In the genomic region with DNA sequence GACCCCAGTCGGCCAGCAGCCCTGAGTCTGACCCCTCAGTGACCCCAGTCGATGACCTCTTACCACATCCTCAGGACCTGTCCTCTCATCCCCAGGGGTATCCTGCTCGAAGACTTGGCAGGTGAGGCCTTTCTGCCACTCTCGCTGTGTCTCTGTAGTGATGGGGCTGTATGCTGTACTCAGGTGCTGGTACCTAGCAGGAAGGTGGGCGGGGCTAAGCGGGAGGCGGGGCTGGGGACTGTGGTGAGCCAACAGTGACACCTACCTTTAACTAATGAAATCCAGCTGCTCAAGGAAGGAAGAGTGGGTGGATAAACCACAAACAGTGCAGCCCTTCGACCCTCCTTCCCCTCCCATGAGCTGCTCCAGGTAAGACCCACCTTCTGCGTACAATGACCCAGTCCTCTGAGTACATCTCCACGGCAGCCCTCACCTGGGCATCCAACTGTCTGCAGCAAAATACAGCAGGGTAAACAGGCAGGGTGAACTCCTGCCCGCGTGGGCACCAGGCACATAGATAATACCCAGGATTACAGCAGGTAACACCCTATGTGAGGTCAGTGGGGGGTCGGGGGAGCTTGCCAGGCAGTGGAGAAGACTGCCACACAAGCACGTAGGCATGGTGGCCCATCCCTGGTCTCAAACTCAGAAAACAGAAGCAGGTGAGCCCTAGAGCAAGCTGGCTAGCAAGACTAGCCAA, we compare ENCODE assay signal across 13 mouse cellular contexts. TPM values are rescaled to one million over a fixed set of nuclear protein-coding genes. Genes with fewer than 3 reads are reported as not detected.
DNase-seq lines count a peak whose midpoint lies in the region; ATAC-seq and TF ChIP-seq lines count a peak whose summit lies in the region.
"Had no signal": no experiment of that assay in that cellular context is flagged by ENCODE, and none has a peak within 500 bp of the region (broad histone marks: within the 10 kb centered on the region; RNA-seq: fewer than 3 reads in every experiment).

No protein-coding gene starts in this region.

- no peaks in the 10 kb centered on the region for H3K79me2 ChIP-seq in liver, adult 2 months (ENCODE audit: control insufficient read depth, insufficient read depth, low read length)

- no peak overlapping the region for H3K9ac ChIP-seq in heart, embryonic 16.5 days (ENCODE audit: low read length)
- no peak overlapping the region for H3K9ac ChIP-seq in liver, adult 2 months (ENCODE audit: low read depth, low read length)

- H3K36me3 ChIP-seq in heart, embryonic 16.5 days (ENCODE audit: control insufficient read depth, insufficient read depth): no peaks in the 10 kb centered on the region; the same call in 1 of the 2 replicates
- no peaks in the 10 kb centered on the region for H3K36me3 ChIP-seq in liver, adult 2 months (ENCODE audit: control insufficient read depth, insufficient read depth, low read length)

- no peaks in the 10 kb centered on the region for H3K9me3 ChIP-seq in heart, embryonic 16.5 days (replicated peaks; ENCODE audit: control insufficient read depth, low read length)
- H3K9me3 ChIP-seq: megakaryocyte, embryonic 14.5 days had no signal

- no peak for TF ChIP-seq POLR2A in liver, adult 2 months (IDR thresholded peaks at IDR 0.05; ENCODE audit: extremely low read depth, insufficient read depth, low read length)

- H3K27me3 ChIP-seq in heart, embryonic 16.5 days (ENCODE audit: control insufficient read depth, insufficient read depth, low read length): no peaks in the 10 kb centered on the region
- H3K27me3 ChIP-seq in liver, adult 2 months (ENCODE audit: control insufficient read depth, insufficient read depth, low read length): no peaks in the 10 kb centered on the region

- no peak for ATAC-seq in heart, embryonic 16.5 days (replicated peaks; ENCODE audit: extremely low read depth, insufficient read depth, low FRiP score)
- ATAC-seq in megakaryocyte-erythroid progenitor cell, adult 5-6 weeks (replicated peaks; ENCODE audit: low FRiP score, low TSS enrichment, poor library complexity, severe bottlenecking): no peak

- no peak overlapping the region; the same call in 1 of the 2 replicates for H3K4me2 ChIP-seq in heart, embryonic 16.5 days (ENCODE audit: low read depth, low read length)

- WGBS in heart, embryonic 16.5 days: 47% methylated on average over 14 of the region's 14 CpGs
- 27% methylated on average over 14 of the region's 14 CpGs for WGBS in liver, adult 2 months

- no peak overlapping the region for H3K4me3 ChIP-seq in heart, embryonic 16.5 days (ENCODE audit: low read length)
- no peak overlapping the region for H3K4me3 ChIP-seq in liver, adult 2 months (ENCODE audit: insufficient read depth, low read depth, low read length)
- H3K4me3 ChIP-seq in left cerebral cortex, adult 2 months: no peak overlapping the region
- H3K4me3 ChIP-seq: megakaryocyte, embryonic 14.5 days had no signal

- H3K4me1 ChIP-seq in heart, embryonic 16.5 days (ENCODE audit: control insufficient read depth, insufficient read depth, low read length): peaks cover 33% of the 10 kb centered on the region
- H3K4me1 ChIP-seq in liver, adult 2 months (ENCODE audit: control insufficient read depth, insufficient read depth, low read length): peaks cover 5% of the 10 kb centered on the region

- TF ChIP-seq CTCF in liver, adult 2 months (IDR thresholded peaks at IDR 0.05; ENCODE audit: low read depth, low read length): peak; percentile 36; the same call in 1 of the 2 replicates
- no peak for TF ChIP-seq CTCF in left cerebral cortex, adult 2 months (IDR thresholded peaks at IDR 0.05)

- intact Hi-C loops in heart, postnatal 10 days (cut with DNase I): no loop called here
- intact Hi-C loops in left cerebral cortex, adult 2 months (cut with DNase I): no loop called here

- H3K27ac ChIP-seq in heart, embryonic 16.5 days (ENCODE audit: low read length): peak overlapping the region; percentile 85; the same call in 1 of the 2 replicates
- no peak overlapping the region for H3K27ac ChIP-seq in liver, adult 2 months (replicated peaks; ENCODE audit: insufficient read depth, low read depth, low read length)
- no peak overlapping the region for H3K27ac ChIP-seq in left cerebral cortex, adult 2 months

- DNase-seq in heart, adult 11 months: peak; percentile 96
- DNase-seq in heart, postnatal 10 days: no peak
- DNase-seq in B cell, adult 2 months: peak; percentile 34 to 42
- peak; percentile 27 for DNase-seq in liver, adult 2 months (ENCODE audit: extremely low read depth, low read depth, low spot score)
- no peak for DNase-seq in ovary, adult 18-20 months (ENCODE audit: low spot score)
- no peak for DNase-seq in left cerebral cortex, adult 2 months (ENCODE audit: extremely low spot score in 1 of 2, low spot score in 2 of 2)
- DNase-seq: cerebellum, adult 8-10 months; gastrocnemius, postnatal 36 days had no signal

RNA-seq across cellular contexts. Expression of gene Dock6, which starts 6.9 kb away (rescaled TPM):
- 10 to 100 TPM; 63.0 to 66.5 TPM for total RNA-seq in heart, postnatal 10 days (2021)
- 45.2 and 46.2 TPM in 2 replicates for polyA plus RNA-seq in heart, embryonic 16.5 days (2015; fragmentation: Nextera tagmentation; extraction: Ambion mirVana)
- 8.5 and 12.6 TPM in 2 replicates for total RNA-seq in liver, adult 2 months (2014; rRNA removed)
- polyA plus RNA-seq in liver, adult 2 months (2012; rRNA removed): 23.2 and 33.9 TPM in 2 replicates
- total RNA-seq in megakaryocyte-erythroid progenitor cell, adult 5-6 weeks (2014; fragmentation: Nextera tagmentation): 0.37 and 0.57 TPM in 2 replicates
- total RNA-seq in megakaryocyte-erythroid progenitor cell, adult 5-6 weeks (2017): 0.15 and 0.23 TPM in 2 replicates
- total RNA-seq in left cerebral cortex, adult 2 months (2021): 10 to 100 TPM; 15.8 to 18.1 TPM

RNA-seq across cellular contexts. Expression of gene Angptl8, which starts 10.2 kb away (rescaled TPM):
- under 1 TPM in 1 of 2 experiments, not detected in 1; 0.31 TPM for total RNA-seq in heart, postnatal 10 days (2021)
- polyA plus RNA-seq in heart, embryonic 16.5 days (2015; fragmentation: Nextera tagmentation; extraction: Ambion mirVana): 1.7 and 2.4 TPM in 2 replicates
- 13.6 and 22.2 TPM in 2 replicates for total RNA-seq in liver, adult 2 months (2014; rRNA removed)
- polyA plus RNA-seq in liver, adult 2 months (2012; rRNA removed): 201 and 258 TPM in 2 replicates
- not detected in 2 replicates for total RNA-seq in megakaryocyte-erythroid progenitor cell, adult 5-6 weeks (2014; fragmentation: Nextera tagmentation)
- total RNA-seq in megakaryocyte-erythroid progenitor cell, adult 5-6 weeks (2017): not detected in 2 replicates
- not detected for total RNA-seq in left cerebral cortex, adult 2 months (2021)
- total RNA-seq: gastrocnemius, postnatal 36 days; layer of hippocampus, postnatal 25 days; neutrophil, adult 5-6 weeks had no signal

RNA-seq across cellular contexts. Expression of gene Kank2, which starts 47.0 kb away (rescaled TPM):
- 10 to 100 TPM; 49.5 to 51.9 TPM for total RNA-seq in heart, postnatal 10 days (2021)
- polyA plus RNA-seq in heart, embryonic 16.5 days (2015; fragmentation: Nextera tagmentation; extraction: Ambion mirVana): 16.6 and 21.8 TPM in 2 replicates
- total RNA-seq in liver, adult 2 months (2014; rRNA removed): 12.8 and 20.7 TPM in 2 replicates
- 27.2 and 34.5 TPM in 2 replicates for polyA plus RNA-seq in liver, adult 2 months (2012; rRNA removed)
- total RNA-seq in megakaryocyte-erythroid progenitor cell, adult 5-6 weeks (2014; fragmentation: Nextera tagmentation): 0.61 TPM in 1 of 2 replicates, not detected in the other
- total RNA-seq in megakaryocyte-erythroid progenitor cell, adult 5-6 weeks (2017): 0.23 TPM in 1 of 2 replicates, not detected in the other
- 1 to 10 TPM; 8.5 to 8.8 TPM for total RNA-seq in left cerebral cortex, adult 2 months (2021)

Comparison
In these comparisons a context has a peak if more than half of its experiments do, and no peak if none do; other contexts are left out.
1. DNase-seq: peak in heart, adult 11 months (single experiment), B cell, adult 2 months (2 of 2) and liver, adult 2 months (single experiment); none in heart, postnatal 10 days (0 of 2), ovary, adult 18-20 months (single experiment) and left cerebral cortex, adult 2 months (0 of 2).
2. RNA of gene Angptl8, which starts 10.2 kb away (total RNA-seq): 13.6 to 22.2 TPM in liver, adult 2 months; 0.31 TPM in heart, postnatal 10 days, not detected in megakaryocyte-erythroid progenitor cell, adult 5-6 weeks and not detected in left cerebral cortex, adult 2 months; every median in the first group is over 10 times any median in the second.